Mouse (Mus musculus): ENCODE measurements around the gene Pak1.
"Not testable (repeated sequence)": the region's sequence is repeated elsewhere in the genome, so short reads cannot be mapped to it uniquely, and the experiment has no call there.

Gene Pak1

DNA sequence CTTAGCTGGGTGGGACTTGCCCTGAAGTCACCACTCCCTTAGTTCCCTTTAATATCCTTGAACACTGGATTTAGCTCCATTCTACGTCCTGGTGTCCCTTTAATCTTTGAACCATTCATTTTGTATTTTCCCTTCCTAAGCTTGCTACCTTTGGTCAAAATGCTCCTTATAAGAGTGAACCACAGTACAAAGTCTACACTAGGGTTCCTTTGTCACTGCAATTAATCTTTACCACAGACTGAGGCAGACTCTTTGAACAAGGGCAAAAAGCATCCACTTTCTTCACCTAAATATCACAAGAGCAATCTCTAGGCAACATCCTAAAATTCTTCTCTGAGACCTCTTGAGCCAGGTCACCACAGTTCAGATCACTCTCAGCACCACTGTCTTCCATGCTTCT, 8.1 kb upstream of the Pak1 start:
- no peak for DNase-seq

DNA sequence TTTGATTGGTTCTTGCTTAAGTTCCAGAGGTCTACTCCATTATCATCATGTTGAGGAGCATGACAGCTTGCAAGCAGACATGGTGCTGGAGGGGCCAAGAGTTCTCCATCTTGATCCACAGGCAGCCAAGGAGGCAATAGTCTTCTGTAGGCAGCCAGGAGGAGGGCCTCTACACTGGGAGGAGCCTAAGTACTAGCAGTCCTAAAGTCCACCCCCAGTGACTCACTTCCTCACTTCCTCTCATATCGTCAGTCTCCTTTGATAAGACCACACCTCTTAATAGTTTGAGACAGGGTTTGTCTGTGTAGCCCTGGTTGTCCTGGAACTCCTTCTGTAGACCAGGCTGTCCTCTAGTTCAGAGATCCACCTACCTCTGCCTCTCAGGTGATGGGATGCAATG, 7.5 kb upstream of the Pak1 start:
- DNase-seq = no peak

DNA sequence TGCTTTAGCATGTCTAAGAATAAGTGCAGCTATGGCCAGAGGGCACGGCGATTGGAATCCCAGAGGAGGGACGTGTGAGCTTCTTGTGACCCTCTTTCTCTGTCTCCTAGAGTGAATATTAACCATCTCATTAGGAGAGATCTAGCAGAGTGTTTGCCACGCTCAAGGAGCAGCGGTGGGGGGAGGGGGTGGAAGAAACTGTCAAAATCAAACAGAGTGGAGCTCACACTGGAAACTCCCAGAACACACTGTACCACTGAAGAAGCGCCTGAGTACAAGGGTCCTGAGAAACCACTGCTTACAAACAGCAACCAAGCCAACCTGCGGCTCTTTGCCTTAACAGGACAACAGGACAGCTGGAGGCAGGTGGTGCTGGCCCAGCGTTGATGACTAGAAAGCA, 6.8 kb upstream of the Pak1 start:
- no peak for DNase-seq

DNA sequence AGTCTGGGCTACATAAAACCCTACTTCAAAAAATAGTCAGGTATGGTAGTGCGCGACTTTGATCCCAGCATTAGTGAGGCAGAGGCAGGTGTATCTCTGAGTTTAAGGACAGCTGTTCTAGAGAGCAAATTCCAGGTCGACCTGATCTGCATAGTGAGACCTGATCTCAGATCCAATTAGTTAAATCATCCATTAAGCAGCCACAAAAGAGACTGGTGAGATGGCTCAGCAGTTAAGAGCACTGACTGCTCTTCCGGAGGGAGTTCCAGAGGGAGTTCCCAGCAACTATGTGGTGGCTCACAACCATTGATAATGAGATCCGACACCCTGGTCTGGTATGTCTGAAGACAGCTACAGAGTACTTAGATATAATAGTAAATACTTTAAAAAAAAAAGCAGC, 4.8 kb upstream of the Pak1 start:
- DNase-seq = no peak

DNA sequence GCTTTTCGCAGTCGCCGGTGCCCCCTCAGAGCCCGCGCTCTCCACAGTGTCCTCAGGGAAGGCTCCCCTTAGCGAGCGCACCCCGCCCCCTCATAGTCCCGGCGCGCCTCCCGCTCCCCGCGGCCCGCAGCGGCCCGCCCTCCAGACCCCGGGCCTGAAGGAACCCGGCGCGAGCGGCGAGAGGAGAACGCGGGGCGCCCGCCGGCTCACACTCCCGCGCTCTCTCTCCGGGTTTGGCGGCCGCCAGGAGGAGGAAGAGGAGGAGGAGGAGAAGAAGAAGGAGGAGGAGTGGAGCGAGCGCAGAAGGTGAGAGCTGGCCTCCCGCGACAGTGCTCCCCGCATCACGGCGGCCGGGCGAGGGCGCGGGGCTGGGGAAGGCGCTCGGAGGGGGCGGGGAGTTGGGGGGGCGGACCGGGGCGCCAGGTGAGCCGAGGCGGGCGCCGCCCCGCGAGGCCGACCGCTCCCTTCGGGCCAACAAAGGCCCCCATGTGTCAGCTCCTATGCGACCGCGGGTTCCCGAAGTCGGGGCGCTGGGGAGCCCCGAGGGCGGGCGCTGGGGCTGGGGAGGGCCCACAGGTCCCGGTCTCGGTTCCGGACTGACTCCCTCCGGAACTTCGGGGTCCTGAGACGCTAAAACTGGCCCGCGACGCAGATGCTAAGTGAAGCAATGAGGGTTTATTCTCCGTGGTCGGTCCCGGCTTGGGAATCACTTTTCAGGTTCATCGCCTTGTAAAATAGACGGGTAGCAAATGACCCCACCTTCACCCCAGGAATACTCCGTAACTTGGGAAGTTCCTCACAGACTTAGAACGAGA, 535 bp downstream of the Pak1 start:
- DNase-seq = peak; percentile 57

DNA sequence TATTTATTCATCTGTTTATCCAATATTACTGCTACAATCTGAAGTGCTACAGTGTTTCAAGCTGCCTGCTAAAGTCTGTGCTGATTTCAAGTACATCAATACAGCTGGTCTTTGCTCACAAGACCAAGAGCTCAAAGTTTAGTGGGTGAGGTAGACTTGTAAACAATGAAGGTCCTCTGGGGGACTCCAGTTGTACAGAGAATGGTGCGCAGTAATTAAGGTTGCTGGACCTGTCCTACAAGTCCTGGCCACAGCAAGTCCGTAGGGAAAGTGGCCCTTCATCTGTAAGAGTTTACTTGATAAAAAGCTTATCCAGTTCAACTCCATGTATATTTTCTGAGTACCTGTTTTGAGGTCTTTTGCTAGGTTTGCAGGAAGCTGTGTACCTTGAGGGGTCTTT, 1.9 kb downstream of the Pak1 start:
- no peak for DNase-seq

DNA sequence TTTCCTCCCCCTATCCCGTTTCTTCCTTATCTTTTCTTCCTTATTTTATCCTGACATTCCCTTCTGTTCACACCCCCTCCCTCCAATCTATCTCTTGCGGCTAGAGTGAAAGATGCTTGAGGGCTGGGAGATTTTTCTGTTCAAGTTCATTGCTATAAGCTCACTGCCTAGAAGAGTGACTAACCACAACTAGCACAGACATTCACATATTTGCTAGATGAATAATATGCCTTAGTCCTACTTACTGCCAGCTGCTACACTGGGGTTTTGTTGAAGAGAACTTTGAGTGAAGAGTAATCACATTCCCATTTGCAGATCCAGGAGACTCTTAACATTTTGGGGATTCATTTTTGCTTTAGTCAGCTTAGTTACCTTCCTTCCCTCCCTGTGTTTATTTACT, 4.0 kb downstream of the Pak1 start:
- DNase-seq = no peak

DNA sequence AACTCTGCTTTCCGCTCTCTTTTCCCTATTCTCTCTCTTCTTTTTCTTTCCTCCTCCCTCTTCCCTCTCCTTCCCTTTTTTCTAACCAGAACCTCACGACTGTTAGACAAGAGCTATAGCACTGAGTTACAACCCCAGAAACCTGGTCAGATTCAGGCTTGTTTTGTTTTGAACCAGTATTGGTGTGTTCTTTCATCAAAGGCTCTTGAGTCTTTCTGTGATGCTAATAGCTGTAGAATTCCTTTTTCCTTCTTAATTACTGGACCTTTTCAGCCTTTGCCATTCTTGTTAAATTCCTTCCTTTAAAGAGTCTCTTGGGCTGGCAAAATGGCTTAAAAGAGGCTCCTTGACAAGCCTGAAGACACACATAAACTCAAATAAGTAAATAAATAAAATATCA, 14.8 kb downstream of the Pak1 start:
- DNase-seq = no peak

DNA sequence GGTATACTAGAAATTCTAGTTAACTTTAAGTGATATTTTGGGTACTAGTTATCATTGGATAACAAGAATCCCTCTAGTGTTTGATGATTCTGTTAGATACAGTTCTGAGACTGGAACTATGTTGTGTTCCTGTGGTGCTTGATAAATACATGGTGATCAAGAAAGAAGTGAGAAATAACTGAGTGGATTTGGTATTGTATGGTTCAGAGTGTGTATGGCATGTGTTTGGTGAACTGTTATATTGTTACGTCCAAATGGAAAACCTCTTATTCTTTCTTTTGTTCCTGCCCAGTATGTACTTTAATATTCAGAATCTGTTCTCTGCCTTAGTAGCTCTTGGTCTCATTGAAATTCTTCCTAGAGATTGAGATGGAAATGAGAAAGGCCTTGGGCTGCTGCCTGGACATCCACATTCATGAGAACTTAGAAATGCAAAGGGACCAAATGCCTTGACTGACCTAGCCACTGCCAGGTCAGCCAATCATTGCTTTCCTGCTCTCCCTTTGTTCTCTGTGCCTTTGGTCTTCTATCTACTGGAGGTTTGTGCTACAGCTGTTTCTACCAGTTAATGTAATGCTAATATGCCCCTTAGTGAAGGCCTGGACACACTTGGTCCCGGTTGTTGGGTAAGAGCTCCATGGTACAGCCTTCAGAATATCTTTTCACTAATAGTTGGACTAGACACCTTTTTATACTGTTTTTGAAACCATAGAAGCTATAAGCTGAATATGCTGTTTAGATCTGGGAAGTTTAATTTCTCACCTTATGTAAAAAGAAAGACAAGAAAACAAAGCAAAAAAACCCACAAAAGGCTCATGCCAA, 16.1 kb downstream of the Pak1 start:
- DNase-seq = no peak

DNA sequence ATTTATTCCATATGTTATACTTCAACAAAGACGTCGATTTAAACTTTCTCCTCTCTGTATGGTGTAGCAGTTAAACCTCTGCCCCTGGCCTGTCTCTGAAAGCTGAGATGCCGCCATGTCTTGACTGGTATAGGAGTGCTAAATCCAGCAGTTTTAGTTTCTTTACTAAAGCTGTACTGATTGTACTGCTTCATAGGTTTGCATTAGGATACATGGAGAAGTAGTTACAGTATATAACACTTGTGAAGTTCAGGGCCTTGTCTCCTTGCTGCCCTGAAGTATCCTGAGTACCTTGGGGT, 16.7 kb downstream of the Pak1 start:
- no peak for DNase-seq

DNA sequence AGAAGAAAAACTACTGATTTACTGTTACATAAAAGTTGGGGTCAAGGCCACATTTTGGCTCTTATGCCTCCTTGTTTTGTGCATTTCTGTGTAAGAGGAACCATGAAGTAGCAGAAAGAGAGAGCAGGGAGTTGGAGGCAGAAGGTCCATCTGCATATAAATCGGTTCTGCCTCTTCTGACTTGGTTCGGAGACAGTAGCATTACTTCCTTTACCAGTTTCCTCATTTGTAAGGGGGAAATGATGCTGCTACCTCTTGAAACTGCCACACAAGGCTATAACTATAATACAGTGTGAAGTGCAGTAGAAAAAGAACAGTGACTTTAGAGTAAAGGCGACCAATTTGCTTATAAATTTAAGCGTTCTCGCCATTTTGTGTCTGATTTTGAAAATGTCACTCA, 21.0 kb downstream of the Pak1 start:
- DNase-seq = no peak

DNA sequence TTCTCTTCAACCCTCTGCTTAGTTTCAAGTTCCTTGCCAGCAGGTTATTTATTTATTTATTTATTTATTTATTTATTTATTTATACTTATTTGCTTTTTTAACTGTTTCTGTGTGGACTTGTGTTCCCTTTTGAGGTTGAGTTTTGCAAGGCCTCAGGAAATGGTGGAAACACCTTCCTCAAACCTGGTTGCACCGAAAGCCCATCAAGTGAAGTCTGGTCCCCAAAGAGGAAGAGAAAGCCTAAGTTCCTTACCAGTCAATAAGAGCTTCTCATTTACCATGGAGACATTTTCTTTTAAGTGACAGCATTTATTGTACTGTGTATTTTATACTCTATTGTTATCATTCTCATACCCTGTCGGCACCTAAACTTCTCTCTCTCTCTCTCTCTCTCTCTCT, 33.5 kb downstream of the Pak1 start:
- DNase-seq = no peak

DNA sequence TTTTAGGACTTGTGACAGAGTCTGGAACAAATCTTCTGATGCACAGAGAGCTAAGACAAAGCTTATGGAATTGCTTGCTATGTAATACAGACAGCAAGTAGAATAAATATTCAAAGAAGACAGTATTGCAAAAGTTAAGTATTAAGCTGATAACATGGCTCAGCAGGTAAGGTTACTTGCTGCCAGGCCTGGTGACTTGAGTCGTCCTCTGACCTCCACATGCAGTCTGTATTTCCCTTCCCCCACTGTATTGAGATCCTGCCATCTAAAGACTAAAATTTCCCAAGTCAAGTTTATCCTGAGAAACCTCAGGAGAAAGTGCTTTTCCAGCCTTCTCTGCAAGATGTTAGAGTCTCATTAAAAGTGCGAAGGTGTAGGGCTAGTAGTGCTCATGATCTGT, 40.8 kb downstream of the Pak1 start:
- DNase-seq = no peak

DNA sequence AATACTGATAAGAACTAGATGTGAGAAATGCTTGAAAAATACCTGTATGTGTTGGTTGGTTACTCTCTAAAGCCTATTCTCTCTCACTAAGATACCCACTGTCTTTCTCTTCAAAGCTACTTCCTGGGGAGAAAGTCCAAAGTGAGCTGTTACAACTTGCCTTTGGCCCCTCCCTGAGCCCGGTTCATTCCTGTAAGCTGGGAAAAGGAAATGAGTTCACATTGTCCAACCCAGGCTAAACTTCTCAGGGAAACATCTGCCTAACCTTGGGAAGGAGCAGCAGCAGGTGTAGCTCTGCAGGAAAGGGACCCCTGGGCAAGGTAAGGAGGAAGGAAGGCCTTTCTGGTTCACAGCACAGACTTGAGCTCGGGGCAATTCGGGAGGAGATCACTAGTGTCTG, 42.4 kb downstream of the Pak1 start:
- no peak for DNase-seq

DNA sequence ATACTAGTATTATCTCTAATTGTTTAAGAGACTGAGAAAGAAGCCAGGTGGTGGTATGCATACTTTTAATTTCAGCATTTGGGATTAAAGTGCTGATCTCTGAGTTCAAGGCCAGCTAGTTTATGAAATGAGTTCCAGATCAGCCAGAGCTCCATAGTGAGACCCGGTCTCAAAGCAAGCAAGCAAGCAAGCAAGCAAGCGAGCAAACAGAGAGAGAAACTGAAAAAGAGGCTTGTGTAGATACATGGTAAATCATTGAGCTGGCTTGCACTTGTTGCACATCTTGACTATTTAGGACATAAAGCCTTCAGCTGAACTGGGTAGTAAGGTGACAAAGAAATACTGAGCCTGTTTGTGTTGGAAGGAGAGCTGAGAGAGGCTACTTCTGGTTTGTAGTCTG, 44.6 kb downstream of the Pak1 start:
- DNase-seq = no peak

DNA sequence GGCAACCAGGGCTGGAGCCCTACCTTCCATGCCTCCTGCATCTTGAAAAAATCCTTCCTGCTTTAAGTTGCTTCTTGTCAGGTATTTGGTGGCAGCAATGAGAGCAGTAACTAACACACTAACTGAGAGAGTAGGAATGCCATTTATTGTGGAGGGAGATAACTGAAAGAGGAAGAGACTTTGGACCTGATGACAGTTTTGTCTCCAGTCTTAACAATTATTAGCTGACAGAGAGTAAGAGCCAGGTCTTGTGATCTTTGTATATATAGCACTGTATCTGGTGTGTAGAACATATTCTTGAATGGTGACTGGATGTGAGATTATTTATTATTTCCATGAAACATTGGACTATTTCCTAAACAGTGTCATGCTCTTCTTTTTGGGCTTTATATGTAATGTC, 50.2 kb downstream of the Pak1 start:
- DNase-seq = no peak

DNA sequence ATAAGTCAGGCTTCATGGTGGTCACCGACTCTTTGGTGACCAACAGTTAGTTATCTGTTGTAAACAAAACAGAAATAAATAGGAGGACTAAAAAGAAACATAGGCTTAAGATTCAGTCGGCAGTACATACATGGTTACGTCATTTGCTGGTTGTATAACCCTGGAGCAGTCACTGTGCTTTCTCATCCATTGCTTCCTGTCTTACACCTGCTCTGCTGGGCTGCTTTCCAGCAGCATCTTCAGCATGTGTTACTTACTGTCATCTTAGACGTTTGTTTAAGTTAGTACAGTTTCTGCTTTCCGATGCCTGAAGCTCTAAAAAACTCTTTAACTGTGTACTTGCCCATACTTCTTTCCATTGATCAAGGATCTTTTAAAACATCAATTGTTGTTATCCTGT, 53.0 kb downstream of the Pak1 start:
- DNase-seq = no peak

DNA sequence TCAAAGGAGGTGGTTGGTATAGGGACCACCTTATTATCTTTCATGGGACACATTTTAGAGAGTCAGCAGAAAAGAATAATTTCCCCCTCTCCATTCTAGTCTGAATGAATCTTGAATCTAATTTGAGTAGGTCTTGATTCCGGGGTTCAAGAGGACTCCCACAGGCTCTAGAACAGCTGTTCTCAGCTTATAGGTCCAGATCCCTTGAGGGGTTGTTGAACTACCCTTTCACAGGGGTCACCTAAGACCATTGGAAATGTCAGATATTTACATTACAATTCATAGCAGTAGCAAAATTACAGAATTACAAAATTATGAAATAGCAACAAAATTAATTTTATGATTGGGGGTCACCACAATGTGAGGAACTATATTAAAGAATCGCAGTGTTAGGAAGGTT, 54.0 kb downstream of the Pak1 start:
- DNase-seq = no peak

DNA sequence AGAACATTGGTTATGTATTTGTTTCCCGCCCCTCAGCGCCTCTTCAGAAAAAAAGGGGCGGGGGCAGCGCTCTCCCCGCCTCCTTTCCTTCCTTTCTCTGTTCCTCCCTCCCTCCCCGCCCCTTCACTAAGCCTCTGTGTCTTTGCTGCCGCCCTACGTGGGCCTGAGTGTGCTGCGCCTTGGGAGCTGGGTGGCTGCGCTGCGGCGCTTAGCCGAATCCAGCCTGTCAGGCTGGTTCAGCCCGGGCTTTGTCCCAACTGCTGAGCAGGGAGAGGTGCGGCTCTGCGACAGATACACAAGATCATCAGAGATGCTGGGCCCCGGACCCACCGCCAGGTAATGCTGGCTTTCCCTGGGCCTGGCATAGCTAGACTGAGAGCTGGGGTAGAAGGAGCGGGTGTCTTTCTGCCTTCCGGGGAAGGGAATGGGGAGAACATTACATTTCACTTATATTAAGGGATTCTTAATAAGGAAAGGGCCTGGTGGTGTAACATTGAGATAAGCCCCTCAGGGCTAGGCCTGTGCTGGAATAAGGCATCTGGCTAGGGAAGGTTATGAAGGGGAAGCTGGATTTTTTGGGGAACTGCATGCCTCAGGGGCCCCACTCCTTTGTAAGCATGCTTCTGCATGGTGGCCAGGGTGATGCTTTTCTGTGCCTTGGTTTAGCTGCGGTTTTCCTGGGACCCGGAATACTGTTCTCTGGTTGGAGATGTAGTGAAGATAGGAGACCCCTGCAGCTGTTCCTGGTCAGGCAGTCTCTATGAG, 54.6 kb downstream of the Pak1 start:
- peak; percentile 85 for DNase-seq

DNA sequence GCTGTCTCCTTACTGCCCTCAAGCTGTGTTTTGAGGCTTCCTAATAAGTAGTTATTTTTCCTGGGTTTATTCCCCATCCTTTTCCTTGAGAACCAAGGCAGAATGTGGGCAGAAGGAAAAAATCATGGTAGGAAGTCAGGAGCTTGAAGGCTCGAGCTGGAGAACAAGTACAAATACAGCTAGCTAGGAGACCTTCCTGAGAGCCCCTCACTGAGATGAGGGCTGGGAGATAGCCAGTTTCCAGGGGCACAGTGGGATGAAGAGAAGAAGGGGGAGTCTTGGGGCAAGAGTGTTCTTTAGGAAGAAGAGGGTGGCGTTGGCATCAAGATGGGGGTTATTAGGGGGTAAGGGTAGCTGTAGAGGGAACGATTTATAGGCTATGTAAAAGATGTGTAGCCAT, 56.1 kb downstream of the Pak1 start:
- no peak for DNase-seq

DNA sequence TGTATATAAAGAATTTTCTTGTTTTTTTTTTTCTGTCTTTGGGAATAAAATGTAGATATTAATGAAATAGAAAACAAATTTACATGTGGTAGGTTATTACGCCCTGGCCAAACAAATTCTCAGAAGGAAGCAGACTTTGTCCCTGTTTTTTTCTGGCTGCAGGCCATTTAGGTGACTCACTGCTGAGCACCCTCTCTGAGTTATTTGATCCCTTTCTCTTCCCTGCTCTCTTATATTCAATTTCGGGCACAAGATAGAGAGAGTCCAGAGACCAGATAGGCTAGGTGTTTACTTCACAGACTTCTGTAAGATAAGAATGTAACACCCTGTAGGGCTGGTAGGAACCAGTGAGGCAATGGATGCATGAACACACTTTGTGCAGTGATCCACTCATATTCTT, 57.2 kb downstream of the Pak1 start:
- no peak for DNase-seq

DNA sequence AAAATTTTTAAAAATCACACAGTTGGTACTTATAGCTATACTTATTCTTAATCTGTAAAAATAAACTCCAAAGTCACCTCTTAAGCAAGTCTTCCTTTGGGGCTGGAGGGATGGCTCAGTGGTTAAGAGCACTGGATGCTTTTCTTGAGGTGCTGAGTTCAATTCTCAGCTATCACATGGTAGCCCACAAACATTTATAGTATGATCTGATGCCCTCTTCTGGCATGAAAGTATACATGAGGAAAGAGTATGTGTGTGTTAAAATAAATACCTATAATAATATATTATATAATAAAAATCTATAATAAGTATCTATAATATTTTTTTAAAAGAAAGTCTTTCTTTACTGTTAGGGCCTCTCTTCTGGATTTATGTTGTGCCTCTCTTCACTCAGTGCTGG, 58.2 kb downstream of the Pak1 start:
- no peak for DNase-seq

DNA sequence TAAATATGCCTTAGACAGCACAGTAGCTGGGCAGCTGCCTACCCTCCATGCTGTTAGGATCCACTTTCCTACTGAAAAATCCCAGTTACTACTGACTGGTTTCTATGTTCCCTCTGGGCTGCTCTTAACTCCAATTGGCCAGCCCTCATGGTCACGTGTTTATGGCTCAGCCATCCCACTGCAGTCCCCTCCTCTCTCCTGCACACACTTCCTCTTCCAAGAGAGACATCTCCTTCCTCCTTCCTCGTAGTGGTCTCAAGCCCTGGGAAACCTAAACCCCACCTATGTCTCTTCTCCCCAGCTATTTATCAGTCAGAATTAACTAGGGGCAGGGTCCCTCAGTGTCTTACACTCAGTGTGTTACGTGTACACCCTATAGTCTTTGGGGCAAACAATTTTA, 61.2 kb downstream of the Pak1 start:
- DNase-seq = not testable (repeated sequence)

DNA sequence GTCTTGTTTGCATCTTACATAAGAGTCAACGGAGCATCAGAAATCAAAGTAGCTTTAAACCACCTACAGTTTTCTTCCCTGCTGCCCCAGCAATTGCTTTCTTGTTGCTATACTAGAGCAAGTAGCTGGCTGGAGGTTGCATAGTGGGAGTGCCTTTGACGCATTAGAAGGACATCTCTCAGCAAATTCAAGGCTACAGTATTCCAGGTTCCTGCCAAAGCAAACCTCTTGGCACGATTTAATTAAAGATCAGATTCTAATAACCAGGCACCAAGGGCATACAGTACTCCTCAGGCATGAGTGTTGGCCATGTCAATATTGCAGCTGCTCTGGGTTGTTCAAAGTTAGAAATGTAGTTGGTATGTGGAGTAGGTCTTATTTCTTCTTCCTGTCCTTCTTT, 62.0 kb downstream of the Pak1 start:
- DNase-seq = no peak

Data from thymus, postnatal 14 days (tissue).